Mouse (Mus musculus): Measurements from ENCODE around the gene Eif4a2.

DNA sequence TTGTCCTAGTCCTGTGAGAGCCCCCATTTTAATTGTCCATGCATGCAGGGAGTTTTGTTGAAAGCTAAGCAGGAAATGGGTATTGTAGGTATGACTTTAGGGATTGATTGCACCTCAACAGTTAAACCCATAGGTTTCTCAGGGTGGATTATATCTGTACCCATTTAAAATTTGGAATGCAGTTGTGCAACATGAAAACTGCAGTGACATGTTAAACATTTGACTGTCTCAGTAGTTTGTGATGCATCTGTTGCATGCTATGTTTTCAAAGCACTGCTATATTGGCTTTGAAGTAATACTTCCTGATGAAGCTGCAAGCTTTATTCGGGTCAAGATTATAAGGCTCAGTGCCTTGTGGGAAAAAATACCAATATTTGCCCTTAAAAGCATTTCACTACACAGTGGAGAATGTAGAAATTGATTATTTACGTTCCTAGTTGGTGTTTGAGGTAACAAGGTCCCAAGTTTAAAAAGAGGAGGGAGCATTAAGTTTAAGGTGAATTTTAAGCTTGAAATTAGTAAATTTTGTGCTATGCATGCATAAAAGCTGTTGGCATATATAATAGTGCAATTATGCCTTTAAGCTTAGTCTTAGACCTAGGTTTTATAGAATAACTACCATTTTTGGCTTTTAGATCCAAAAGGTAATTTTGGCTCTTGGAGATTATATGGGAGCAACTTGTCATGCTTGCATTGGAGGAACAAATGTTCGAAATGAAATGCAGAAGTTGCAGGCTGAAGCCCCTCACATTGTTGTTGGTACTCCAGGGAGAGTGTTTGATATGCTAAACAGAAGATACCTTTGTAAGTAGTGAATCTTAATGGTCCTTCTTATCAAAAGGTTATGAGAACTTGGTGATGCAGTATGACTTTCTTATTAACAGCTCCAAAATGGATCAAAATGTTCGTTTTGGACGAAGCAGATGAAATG, 2.4 kb downstream of the Eif4a2 start:
- no peak for TF ChIP-seq EP300 (IDR thresholded peaks at IDR 0.05; ENCODE audit: low read depth)
- TF ChIP-seq CTCF (IDR thresholded peaks at IDR 0.05; ENCODE audit: low read depth) = no peak

Data from heart, postnatal 0 days (tissue).